Mouse (Mus musculus) gastrocnemius, adult 2 months (tissue): ENCODE measurements around the gene Ip6k2. TPM values are rescaled to one million over a fixed set of nuclear protein-coding genes. Genes with fewer than 3 reads are reported as not detected.

Experiments
- DNase-seq: peaks from one replicate; pipeline ENCODE4 v3.0.0; 2022
- H3K27ac ChIP-seq: fragments of 200-600 bp; 2 replicates; pipeline ENCODE4 v1.8.1; 2022; ENCODE audit warnings: mild to moderate bottlenecking
- H3K4me3 ChIP-seq: fragments of 200-600 bp; 2 replicates; pipeline ENCODE4 v1.8.1; 2022; ENCODE audit warnings: mild to moderate bottlenecking, moderate library complexity
- CTCF ChIP-seq: fragments of 200-600 bp; IDR thresholded peaks from 2 replicates; pipeline ENCODE4 v1.8.1; 2022; ENCODE audit warnings: antibody characterized with exemption, mild to moderate bottlenecking, moderate library complexity
- intact Hi-C: fragments of 180-260 bp; cut with DNase I; formaldehyde crosslinking; loops from one replicate; pipeline ENCODE4 v1.15.1; 2025
- total RNA-seq, 2 experiments: library from RNA; stranded (reverse); gene quantifications; 2 replicates each; pipeline ENCODE4 v1.2.3; 2021

Ip6k2 gene
- total RNA-seq, 2 experiments from 2014 or later: 16.0 to 16.7 TPM

- TF ChIP-seq CTCF: no peak
- intact Hi-C loops: no loop called here
- H3K4me3 ChIP-seq: no peak overlapping the region
- no peak for DNase-seq
- H3K27ac ChIP-seq: no peak overlapping the region
Measured at GRCm38 (mm10) chr9:108788713-108789112, 5.1 kb downstream of the Ip6k2 start.

- DNase-seq: no peak
- H3K27ac ChIP-seq: no peak overlapping the region
- no peak overlapping the region for H3K4me3 ChIP-seq
- intact Hi-C loops: no loop called here
- TF ChIP-seq CTCF: no peak
Measured at GRCm38 (mm10) chr9:108792307-108792706, 8.7 kb downstream of the Ip6k2 start.

- intact Hi-C loops: no loop called here
- peak overlapping the region; percentile 12; the same call in 1 of the 2 replicates for H3K27ac ChIP-seq
- no peak for DNase-seq
- TF ChIP-seq CTCF: no peak
- H3K4me3 ChIP-seq: no peak overlapping the region
Measured at GRCm38 (mm10) chr9:108792730-108793129, 9.1 kb downstream of the Ip6k2 start.

- TF ChIP-seq CTCF: no peak
- no peak for DNase-seq
- intact Hi-C loops: no loop called here
- peak overlapping the region; percentile 60 for H3K4me3 ChIP-seq
- H3K27ac ChIP-seq: peak overlapping the region; percentile 70
Measured at GRCm38 (mm10) chr9:108795281-108795680, 11.7 kb downstream of the Ip6k2 start.

- peak overlapping the region; percentile 70 for H3K27ac ChIP-seq
- H3K4me3 ChIP-seq: peak overlapping the region; percentile 60
- TF ChIP-seq CTCF: no peak
- intact Hi-C loops: no loop called here
- DNase-seq: peak; percentile 71
Measured at GRCm38 (mm10) chr9:108795762-108796161, 12.2 kb downstream of the Ip6k2 start.

- Histone ChIP-seq H3K27ac (peak overlapping the region; percentile 70), H3K4me3 (peak overlapping the region; percentile 60)
- no peak for TF ChIP-seq CTCF
- intact Hi-C loops: no loop called here
- DNase-seq: peak; percentile 40
Measured at GRCm38 (mm10) chr9:108796351-108796981, 12.9 kb downstream of the Ip6k2 start.

GRCm38 (mm10) chr9:108797477-108797876, 13.9 kb downstream of the Ip6k2 start:
- H3K27ac ChIP-seq: peak overlapping the region; percentile 70
- intact Hi-C loops: no loop called here
- peak overlapping the region; percentile 60 for H3K4me3 ChIP-seq
- no peak for DNase-seq
- TF ChIP-seq CTCF: no peak

GRCm38 (mm10) chr9:108798508-108799075, 15.0 kb downstream of the Ip6k2 start:
- no peak overlapping the region for H3K27ac ChIP-seq
- H3K4me3 ChIP-seq: no peak overlapping the region
- intact Hi-C loops: no loop called here
- no peak for DNase-seq
- TF ChIP-seq CTCF: no peak

GRCm38 (mm10) chr9:108799564-108799963, 16.0 kb downstream of the Ip6k2 start:
- no peak overlapping the region; the same call in 1 of the 2 replicates for H3K27ac ChIP-seq
- no peak for TF ChIP-seq CTCF
- intact Hi-C loops: no loop called here
- no peak for DNase-seq
- H3K4me3 ChIP-seq: no peak overlapping the region

GRCm38 (mm10) chr9:108805768-108806167, 22.2 kb downstream of the Ip6k2 start:
- TF ChIP-seq CTCF: no peak
- Histone ChIP-seq H3K4me3 (no peak overlapping the region), H3K27ac (no peak overlapping the region)
- no peak for DNase-seq
- intact Hi-C loops: no loop called here

GRCm38 (mm10) chr9:108806379-108806778, 22.8 kb downstream of the Ip6k2 start:
- DNase-seq: no peak
- H3K27ac ChIP-seq: peak overlapping the region; percentile 38
- no peak overlapping the region for H3K4me3 ChIP-seq
- intact Hi-C loops: no loop called here
- no peak for TF ChIP-seq CTCF

GRCm38 (mm10) chr9:108806831-108807230, 23.2 kb downstream of the Ip6k2 start:
- Histone ChIP-seq H3K27ac (peak overlapping the region; percentile 93), H3K4me3 (no peak overlapping the region)
- intact Hi-C loops: no loop called here
- peak; percentile 85 for DNase-seq
- TF ChIP-seq CTCF: no peak

- Histone ChIP-seq H3K4me3 (peak overlapping the region; percentile 79), H3K27ac (peak overlapping the region; percentile 93)
- DNase-seq: peak; percentile 5
- intact Hi-C loops: no loop called here
- TF ChIP-seq CTCF: no peak
Measured at GRCm38 (mm10) chr9:108807674-108808073, 24.1 kb downstream of the Ip6k2 start.
